Mouse (Mus musculus): ENCODE data around the gene Rapgef1.

Gene Rapgef1

GRCm38 (mm10) chr2:29645071-29645628, 25.6 kb downstream of the Rapgef1 start:
- DNase-seq (ENCODE audit: low read depth, low spot score), result peak; percentile 76

GRCm38 (mm10) chr2:29646613-29647012, 27.1 kb downstream of the Rapgef1 start:
- no peak for DNase-seq (ENCODE audit: low read depth, low spot score)

GRCm38 (mm10) chr2:29647162-29647561, 27.6 kb downstream of the Rapgef1 start:
- no peak for DNase-seq (ENCODE audit: low read depth, low spot score)

- DNase-seq (ENCODE audit: low read depth, low spot score), result no peak
Observed at GRCm38 (mm10) chr2:29647808-29648207, 28.3 kb downstream of the Rapgef1 start.

GRCm38 (mm10) chr2:29648956-29649794, 29.7 kb downstream of the Rapgef1 start:
- peak; percentile 44 for DNase-seq (ENCODE audit: low read depth, low spot score)

- peak; percentile 58 for DNase-seq (ENCODE audit: low read depth, low spot score)
Observed at GRCm38 (mm10) chr2:29649795-29650457, 30.4 kb downstream of the Rapgef1 start.

GRCm38 (mm10) chr2:29651876-29652275, 32.4 kb downstream of the Rapgef1 start:
- no peak for DNase-seq (ENCODE audit: low read depth, low spot score)

- peak; percentile 33 for DNase-seq (ENCODE audit: low read depth, low spot score)
Observed at GRCm38 (mm10) chr2:29655433-29655832, 35.9 kb downstream of the Rapgef1 start.

- no peak for DNase-seq (ENCODE audit: low read depth, low spot score)
Observed at GRCm38 (mm10) chr2:29656095-29656494, 36.6 kb downstream of the Rapgef1 start.

GRCm38 (mm10) chr2:29657089-29657488, 37.6 kb downstream of the Rapgef1 start:
- DNase-seq (ENCODE audit: low read depth, low spot score), result peak; percentile 42

GRCm38 (mm10) chr2:29661751-29662191, 42.3 kb downstream of the Rapgef1 start:
- peak; percentile 91 for DNase-seq (ENCODE audit: low read depth, low spot score)

GRCm38 (mm10) chr2:29663260-29663877, 43.8 kb downstream of the Rapgef1 start:
- peak; percentile 69 for DNase-seq (ENCODE audit: low read depth, low spot score)

GRCm38 (mm10) chr2:29665421-29665820, 45.9 kb downstream of the Rapgef1 start:
- DNase-seq (ENCODE audit: low read depth, low spot score), result peak; percentile 59

- DNase-seq (ENCODE audit: low read depth, low spot score), result no peak
Observed at GRCm38 (mm10) chr2:29666589-29666988, 47.1 kb downstream of the Rapgef1 start.

- no peak for DNase-seq (ENCODE audit: low read depth, low spot score)
Observed at GRCm38 (mm10) chr2:29667109-29667508, 47.6 kb downstream of the Rapgef1 start.

- DNase-seq (ENCODE audit: low read depth, low spot score), result no peak
Observed at GRCm38 (mm10) chr2:29668011-29668691, 48.6 kb downstream of the Rapgef1 start.

- DNase-seq (ENCODE audit: low read depth, low spot score), result no peak
Observed at GRCm38 (mm10) chr2:29668963-29669362, 49.4 kb downstream of the Rapgef1 start.

GRCm38 (mm10) chr2:29669711-29670110, 50.2 kb downstream of the Rapgef1 start:
- no peak for DNase-seq (ENCODE audit: low read depth, low spot score)

- peak; percentile 91 for DNase-seq (ENCODE audit: low read depth, low spot score)
Observed at GRCm38 (mm10) chr2:29670231-29670991, 50.9 kb downstream of the Rapgef1 start.

- DNase-seq (ENCODE audit: low read depth, low spot score), result no peak
Observed at GRCm38 (mm10) chr2:29671374-29671773, 51.9 kb downstream of the Rapgef1 start.

- peak; percentile 56 for DNase-seq (ENCODE audit: low read depth, low spot score)
Observed at GRCm38 (mm10) chr2:29671856-29672255, 52.3 kb downstream of the Rapgef1 start.

Measured in A20 (cell line).